Mouse (Mus musculus): ENCODE data around the gene Pdxk. TPM values are rescaled to one million over a fixed set of nuclear protein-coding genes. Genes with fewer than 3 reads are reported as not detected.
"Not testable (repeated sequence)": the region's sequence is repeated elsewhere in the genome, so short reads cannot be mapped to it uniquely, and the experiment has no call there.

Pdxk gene
- total RNA-seq, 1 experiment from 2014 or later = 24.1 TPM

- DNase-seq = peak; percentile 47
Observed at GRCm38 (mm10) chr10:78417888-78418287, 46.9 kb downstream of the Pdxk start.

- not testable (repeated sequence) for DNase-seq
Observed at GRCm38 (mm10) chr10:78414936-78415335, 49.8 kb downstream of the Pdxk start.

GRCm38 (mm10) chr10:78413152-78413520, 51.6 kb downstream of the Pdxk start:
- DNase-seq = no peak

- DNase-seq = peak; percentile 91
Observed at GRCm38 (mm10) chr10:78412319-78413151, 52.2 kb downstream of the Pdxk start, which contains the start of gene Rrp1. Gene Rrp1 (minus strand): TSS chr10:78413043.

- no peak for DNase-seq
Observed at GRCm38 (mm10) chr10:78411851-78412250, 52.9 kb downstream of the Pdxk start.

- peak; percentile 74 for DNase-seq
Observed at GRCm38 (mm10) chr10:78409035-78409788, 55.6 kb downstream of the Pdxk start.

- DNase-seq = no peak
Observed at GRCm38 (mm10) chr10:78407132-78407531, 57.6 kb downstream of the Pdxk start.

- DNase-seq = no peak
Observed at GRCm38 (mm10) chr10:78406152-78406551, 58.6 kb downstream of the Pdxk start.

- no peak for DNase-seq
Observed at GRCm38 (mm10) chr10:78402301-78402922, 62.4 kb downstream of the Pdxk start.

- no peak for DNase-seq
Observed at GRCm38 (mm10) chr10:78401127-78401526, 63.6 kb downstream of the Pdxk start.

- peak; percentile 67 for DNase-seq
Observed at GRCm38 (mm10) chr10:78399090-78399657, 65.6 kb downstream of the Pdxk start.

GRCm38 (mm10) chr10:78396625-78396885, 68.2 kb downstream of the Pdxk start:
- DNase-seq = no peak

GRCm38 (mm10) chr10:78395819-78396624, 68.8 kb downstream of the Pdxk start:
- peak; percentile 94 for DNase-seq

GRCm38 (mm10) chr10:78395377-78395776, 69.4 kb downstream of the Pdxk start:
- DNase-seq = no peak

GRCm38 (mm10) chr10:78392072-78392471, 72.7 kb downstream of the Pdxk start:
- DNase-seq = peak; percentile 87

- DNase-seq = no peak
Observed at GRCm38 (mm10) chr10:78390982-78391470, 73.7 kb downstream of the Pdxk start.

GRCm38 (mm10) chr10:78388216-78388980, 76.4 kb downstream of the Pdxk start:
- DNase-seq = no peak
